Mouse (Mus musculus): ENCODE measurements around the gene Olfr854.

The Olfr854 gene

DNA sequence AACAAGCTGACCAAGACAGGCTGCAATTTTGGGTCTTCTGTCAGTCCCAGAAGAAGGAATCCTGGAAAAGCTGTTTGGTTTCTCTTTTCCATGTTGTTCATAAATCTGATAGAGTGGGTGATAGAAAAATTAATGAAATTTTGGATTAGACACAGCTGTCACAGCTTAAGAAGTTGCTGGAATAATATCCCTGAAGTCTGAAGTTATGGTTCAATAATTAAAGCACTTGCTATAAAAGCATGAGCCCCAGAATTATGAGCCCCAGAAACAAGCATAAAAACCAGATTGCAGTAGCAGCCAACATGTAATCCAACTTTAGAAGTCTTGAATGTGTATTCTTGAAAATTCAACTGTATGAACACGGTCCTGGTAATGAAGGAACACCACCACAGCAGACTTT is at the start of gene Olfr854:
TSS of gene Olfr854 (minus strand) at position 101 of the 400 bp plus-strand sequence.
- no peak for DNase-seq

DNA sequence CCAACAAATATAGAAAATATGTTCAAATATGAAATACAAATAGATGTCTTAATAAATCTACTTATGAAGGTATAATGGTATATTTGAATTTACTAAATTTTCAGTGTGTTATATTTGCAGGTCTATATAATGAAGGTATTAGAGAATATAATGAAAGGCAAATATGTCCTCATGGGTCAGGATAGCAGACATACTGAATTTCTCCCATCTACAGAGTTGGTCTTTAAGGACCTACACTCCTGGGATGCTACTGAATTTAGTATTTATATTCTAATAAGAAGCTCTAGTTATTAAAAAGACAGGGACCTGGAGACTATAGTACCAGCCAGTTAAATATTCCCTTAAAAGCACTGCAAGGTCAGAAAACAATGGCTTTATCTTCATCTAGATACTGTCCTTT is 15.1 kb upstream of the Olfr854 start, which contains the start of gene Olfr855:
TSS of gene Olfr855 (plus strand) at position 301 of the 400 bp plus-strand sequence.
- DNase-seq = no peak

DNA sequence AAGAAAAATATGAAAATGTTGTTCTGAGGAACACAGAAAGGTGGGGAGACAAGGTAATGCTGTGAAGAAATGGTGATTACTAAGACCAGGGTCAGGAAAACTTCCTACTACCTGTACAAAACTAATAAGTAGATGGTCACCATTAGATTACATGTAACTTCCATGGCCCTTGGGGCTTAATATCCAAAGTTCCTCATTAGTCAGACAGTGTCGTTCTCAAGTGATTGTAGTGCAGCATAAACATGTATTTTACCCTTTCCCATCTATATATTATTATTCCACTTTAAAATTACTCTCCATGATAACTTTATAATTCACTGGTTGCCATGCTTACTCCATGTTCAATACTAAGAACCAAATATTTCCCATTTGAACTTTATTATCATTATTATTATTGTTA is 26.2 kb downstream of the Olfr854 start, which contains the start of gene Olfr853:
TSS of gene Olfr853 (minus strand) at position 101 of the 400 bp plus-strand sequence.
- no peak for DNase-seq
